Mouse (Mus musculus) mammary gland, adult 2 months (tissue): Measurements from ENCODE around the gene Btbd35f23. TPM values are rescaled to one million over a fixed set of nuclear protein-coding genes. Genes with fewer than 3 reads are reported as not detected.

ENCODE experiments used
- polyA plus RNA-seq: library from polyadenylated mRNA; depleted of rRNA; stranded (reverse); fragments of >200 nt; gene quantifications from 2 replicates; pipeline ENCODE4 v1.2.3, GENCODE M21; 2012; ENCODE audit warnings: low replicate concordance; rRNA removed

Gene Btbd35f23
- polyA plus RNA-seq, result not detected in 2 replicates

GRCm38 (mm10) chrX:3076575-3076974, at the start of gene Btbd35f23:
Btbd35f23 (plus strand) TSS chrX:3076875.

Other genes starting within 250 kb of the Btbd35f23 start
- gene Btbd35f24, start 119.0 kb downstream of the Btbd35f23 start, polyA plus RNA-seq, result not detected in 2 replicates